Mouse (Mus musculus) adrenal gland, postnatal 14 days (tissue): Measurements from ENCODE around the gene Gpr108. TPM values are rescaled to one million over a fixed set of nuclear protein-coding genes. Genes with fewer than 3 reads are reported as not detected.

ENCODE experiments used
- DNase-seq: peaks from one replicate; pipeline ENCODE4 v3.0.0; 2021; ENCODE audit warnings: mixed read lengths
- microRNA-seq, 2 experiments: library from miRNA; unstranded; fragments of <30 nt; microRNA quantifications; one replicate each; pipeline ENCODE4 v1.2.0; 2021
- total RNA-seq: library from RNA; stranded (reverse); gene quantifications from 2 replicates; pipeline ENCODE4 v1.2.3, GENCODE M21; 2021

Gpr108 gene
- total RNA-seq, 1 experiment from 2014 or later, result 54.2 TPM

DNA sequence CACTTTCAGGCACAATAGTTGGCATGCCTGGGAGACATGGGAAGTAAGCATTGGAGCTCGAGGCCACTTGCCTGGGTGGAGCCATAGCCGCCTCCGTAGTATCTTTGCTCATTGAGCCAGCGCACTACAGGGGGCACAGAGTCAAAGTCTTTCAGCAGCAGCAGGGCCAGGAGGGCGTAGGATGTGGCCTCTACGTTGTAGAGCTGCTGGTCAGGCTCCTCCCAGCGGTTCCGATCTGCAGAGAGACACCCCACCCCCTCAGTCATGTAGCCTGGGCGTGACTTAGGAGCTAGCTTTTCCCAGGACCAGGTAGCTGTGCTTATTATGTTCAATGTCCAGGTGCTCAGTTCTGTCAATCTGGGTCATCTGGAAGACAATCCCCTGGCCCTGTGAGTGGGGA, 36.7 kb downstream of the Gpr108 start:
- no peak for DNase-seq

DNA sequence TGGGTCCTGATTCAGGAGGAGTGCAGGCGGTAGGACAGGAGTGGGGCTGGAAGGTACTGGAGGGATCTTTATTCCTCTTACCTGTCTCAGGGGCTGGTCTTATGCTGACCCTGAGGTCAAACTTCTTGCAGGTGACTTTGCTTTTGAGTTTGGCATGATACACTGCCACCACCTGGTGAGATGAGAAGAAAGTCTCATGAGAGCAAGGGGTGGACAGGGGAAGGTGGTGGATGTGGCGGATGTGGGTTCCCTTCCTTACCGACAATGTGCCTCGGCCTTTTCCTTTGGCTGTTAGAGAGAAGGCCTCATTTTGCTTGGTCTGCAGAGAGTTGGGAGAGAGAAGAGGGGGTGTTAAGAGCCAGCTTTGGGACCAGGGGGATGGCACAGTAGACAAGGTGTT, 38.9 kb downstream of the Gpr108 start:
- DNase-seq, result no peak

DNA sequence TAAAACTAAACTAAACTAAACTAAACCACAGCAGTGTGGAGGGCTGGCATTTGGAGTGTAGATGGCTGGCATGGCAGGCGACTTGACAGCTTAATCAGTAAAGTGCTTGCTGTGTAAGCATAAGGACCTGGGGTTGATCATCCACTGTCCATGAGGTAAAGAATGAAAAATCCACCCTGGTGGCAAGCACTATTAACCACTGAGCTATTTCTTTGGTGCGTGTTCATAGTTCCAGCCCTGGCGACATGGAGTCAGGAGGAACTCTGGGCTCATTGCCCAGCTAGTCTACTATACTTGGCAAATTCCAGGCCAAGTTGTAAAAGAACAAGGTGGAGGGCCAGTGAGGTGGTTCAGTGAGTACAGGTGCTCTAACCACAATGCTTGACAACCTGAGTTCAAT, 40.3 kb downstream of the Gpr108 start:
- DNase-seq, result no peak

DNA sequence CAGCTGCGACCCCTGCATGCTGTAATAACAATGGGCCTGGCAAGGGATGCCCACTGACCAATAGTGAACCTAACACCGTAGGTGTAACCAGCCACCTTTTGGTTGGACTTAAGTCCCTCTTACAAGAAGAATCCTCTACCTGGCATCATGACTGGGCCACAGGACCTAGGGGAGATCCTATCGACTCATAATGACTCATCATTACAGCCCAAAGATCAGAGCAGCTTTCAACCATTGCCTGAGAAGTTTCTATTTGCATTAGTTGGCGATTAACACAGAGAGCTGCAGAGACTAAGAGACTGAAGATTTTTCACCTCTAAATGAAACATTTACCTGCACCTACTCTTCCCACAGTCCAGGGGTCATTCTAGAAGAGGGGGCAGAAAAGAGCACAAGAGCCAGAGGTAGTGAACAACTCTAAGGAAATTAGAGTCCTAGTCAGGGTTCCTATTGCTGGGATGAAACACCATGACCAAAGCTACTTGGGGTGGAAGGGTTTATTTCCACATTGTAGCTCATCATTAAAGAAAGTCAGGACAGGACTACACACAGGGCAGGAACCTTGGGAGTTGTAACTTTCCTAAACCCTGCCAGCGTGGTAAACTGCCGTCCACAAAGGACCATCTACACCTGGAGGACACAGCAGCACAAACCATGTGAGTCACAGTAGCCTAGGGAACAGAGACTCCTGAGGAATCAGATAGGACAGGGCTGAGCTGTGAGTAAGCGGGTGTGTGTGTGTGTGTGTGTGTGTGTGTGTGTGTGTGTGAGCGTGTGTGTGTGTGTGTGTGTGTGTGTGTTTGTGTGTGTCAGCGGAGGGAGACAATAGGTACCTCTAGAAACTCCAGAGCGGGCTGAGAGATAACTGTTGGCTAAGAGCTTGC, 46.2 kb downstream of the Gpr108 start:
- no peak for DNase-seq

DNA sequence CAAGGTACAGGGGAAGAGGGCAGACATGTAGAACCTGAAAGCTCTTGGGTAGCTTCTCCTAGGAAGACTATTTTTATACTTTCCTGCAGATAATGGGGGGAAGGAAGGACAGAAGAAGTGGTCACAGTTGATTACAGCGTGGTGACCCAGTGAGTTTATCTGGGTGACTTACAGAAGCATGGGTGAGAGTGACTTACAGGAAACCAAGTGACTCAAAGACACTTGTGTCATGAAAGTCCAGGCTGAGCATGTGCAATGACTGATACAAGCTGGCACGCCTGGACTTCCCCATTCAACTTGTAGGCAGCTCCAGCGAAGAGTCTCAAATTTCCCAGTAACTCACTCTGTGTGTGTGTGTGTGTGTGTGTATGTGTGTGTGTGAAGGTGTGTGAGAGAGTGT, 50.0 kb downstream of the Gpr108 start:
- no peak for DNase-seq

DNA sequence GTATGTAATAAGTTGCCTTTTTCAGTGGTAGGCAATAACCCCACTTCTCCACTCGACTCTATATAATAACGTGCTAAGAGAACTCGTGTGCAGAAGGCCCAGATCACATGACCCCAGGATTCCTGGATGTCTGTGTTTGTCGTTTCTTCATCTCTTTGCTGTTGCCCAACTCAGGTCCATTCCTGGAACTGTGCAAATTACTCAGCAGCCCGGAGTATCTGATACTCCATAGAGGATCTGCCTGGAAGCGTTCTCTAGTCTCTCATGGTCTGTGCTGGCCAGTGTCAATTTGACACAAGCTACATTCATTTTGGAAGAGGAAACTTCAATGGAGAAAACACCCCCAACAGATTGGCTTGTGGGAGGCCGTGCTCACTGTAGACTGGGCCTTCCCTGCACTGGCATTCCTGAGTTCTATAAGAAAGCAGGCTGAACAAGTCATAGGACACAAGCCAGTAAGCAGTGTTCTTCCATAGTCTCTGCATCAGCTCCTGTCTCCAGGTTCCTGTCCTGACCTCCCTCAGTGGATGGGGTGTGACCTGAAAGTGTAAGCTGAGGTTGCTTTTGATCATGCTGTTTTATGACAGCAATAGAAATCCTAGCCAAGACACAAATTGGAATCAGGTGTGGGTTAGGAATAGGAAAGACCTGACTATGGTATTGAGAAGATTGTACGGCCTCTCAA, 52.8 kb downstream of the Gpr108 start:
- no peak for DNase-seq

DNA sequence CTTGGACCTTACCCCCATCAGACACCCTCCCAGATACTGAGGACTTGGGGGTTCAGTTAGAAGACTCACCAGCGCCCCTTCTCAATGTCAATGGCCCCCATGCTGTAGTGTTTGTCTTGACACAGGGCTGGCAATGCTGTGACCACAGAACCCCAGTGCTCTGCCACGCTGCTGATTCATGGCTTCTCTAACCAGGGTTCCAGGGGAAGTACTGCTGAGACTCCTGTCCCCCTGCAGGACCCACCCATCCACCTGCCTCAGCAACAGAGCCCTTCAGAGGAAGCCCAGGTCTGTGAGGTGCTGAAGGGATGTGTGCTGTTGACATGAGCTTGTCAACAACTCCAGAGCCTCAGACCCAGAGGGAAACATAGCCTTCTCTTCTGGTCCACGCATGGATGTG, 53.5 kb downstream of the Gpr108 start:
- no peak for DNase-seq

DNA sequence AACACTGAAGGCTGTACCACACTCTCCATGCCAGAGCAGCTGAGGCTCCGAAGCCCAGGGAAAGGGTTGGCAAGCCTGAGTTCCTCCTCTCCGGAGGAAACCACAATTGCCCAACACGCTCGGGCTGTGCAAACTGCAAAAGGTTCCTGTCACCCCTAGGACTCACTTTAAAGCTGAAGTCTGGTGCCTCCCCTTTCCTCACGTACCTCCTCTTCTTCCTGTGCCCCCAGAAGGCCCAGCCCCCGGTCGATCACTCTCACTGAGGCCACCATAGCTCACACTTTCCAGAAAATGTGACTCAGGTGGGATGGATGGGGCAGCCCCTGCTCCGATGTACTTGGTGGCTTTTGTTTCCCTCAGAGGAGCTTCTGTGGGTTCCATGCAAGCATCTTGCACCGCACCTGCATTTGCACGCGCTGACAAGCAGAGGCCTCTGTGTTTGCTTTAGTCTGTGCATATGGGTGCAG, 54.2 kb downstream of the Gpr108 start, which contains the start of gene Tnfsf14:
Gene Tnfsf14, minus strand, starts transcription at position 137 of the 467 bp plus-strand sequence.
- DNase-seq, result no peak

DNA sequence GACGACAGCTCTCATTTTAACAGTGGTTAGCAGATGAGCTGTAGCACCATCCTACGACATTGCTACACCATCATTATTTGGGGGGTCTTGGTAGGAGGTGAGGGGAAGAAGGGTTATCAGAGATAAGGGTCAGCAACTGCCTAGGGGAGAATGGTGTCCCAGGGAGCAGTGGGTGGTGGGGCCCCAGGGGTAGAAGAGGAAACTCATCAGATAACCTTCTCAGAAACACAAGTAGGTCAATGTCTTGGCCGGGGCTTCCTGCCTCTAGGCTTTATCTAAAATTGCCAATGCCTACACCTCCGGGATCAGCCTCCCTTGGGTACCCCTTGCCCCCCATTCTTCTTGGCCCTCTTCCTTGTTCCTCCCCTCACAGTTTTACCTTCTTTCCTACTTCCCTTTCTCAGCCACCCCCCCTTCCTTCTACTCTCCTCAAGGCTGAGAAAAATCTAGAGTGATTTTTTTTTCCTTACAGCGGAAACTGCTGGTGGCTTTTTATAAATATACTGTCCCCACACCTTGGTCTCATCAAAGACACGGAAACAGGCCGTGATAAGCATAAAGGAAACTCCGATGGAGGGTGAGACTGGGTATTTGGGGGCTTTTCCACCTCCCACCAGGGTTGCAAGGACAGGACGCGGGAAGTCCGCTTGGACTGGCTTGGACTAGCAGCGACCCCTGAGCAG, 59.6 kb downstream of the Gpr108 start:
- no peak for DNase-seq

DNA sequence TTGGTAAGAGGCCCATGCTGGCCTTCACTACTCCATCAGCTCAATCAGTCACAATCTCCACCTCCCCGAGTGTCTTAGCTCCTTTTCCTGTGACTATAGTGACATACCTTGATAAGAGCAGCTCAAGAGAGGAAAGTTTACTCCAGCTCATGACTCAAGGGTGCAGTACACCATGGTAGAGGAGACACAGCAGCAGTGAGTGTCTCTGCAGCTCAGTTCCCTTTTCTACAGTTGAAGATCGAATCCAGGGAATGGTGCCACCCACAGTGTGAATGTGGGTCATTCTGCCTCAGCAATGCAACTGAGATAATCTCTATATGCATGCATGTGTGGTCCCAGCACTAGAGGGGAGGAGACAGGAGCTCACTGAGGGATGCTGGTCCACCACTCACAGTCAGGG, 62.6 kb downstream of the Gpr108 start:
- no peak for DNase-seq

Small RNA genes lying within 50 kb of the gene (microRNA-seq; reads per million reads assigned to microRNA genes)
- 0 reads per million in 2 experiments for gene Mir6978

Other genes starting within 250 kb of the Gpr108 start
- gene Pspn, start 248.4 kb downstream of the Gpr108 start, total RNA-seq, result 1.1 TPM in 1 of 2 replicates, not detected in the other
- 53.7 and 63.7 TPM in 2 replicates for gene Gtf2f1, start 237.2 kb downstream of the Gpr108 start, total RNA-seq
- gene Gm17949, start 237.0 kb downstream of the Gpr108 start, total RNA-seq, result not detected in 2 replicates
- gene Khsrp, start 216.9 kb downstream of the Gpr108 start, total RNA-seq, result 90.2 and 99.9 TPM in 2 replicates
- not detected in 2 replicates for gene Slc25a41, start 206.8 kb downstream of the Gpr108 start, total RNA-seq
- gene Crb3, start 189.3 kb downstream of the Gpr108 start, total RNA-seq, result 0.38 and 1.4 TPM in 2 replicates
- 91.4 and 116 TPM in 2 replicates for gene Slc25a23, start 188.6 kb downstream of the Gpr108 start, total RNA-seq
- gene Dennd1c, start 169.9 kb downstream of the Gpr108 start, total RNA-seq, result 1.7 and 9.7 TPM in 2 replicates
- gene Tubb4a, start 160.7 kb downstream of the Gpr108 start, total RNA-seq, result 6.4 and 12.3 TPM in 2 replicates
- gene Tnfsf9, start 143.1 kb downstream of the Gpr108 start, total RNA-seq, result 0.44 and 0.68 TPM in 2 replicates
- not detected in 2 replicates for gene Cd70, start 98.7 kb downstream of the Gpr108 start, total RNA-seq
- 0.19 and 0.53 TPM in 2 replicates for gene Tnfsf14, start 54.3 kb downstream of the Gpr108 start, total RNA-seq
- 181 and 603 TPM in 2 replicates for gene C3, start 20.3 kb downstream of the Gpr108 start, total RNA-seq
- 38.5 and 45.1 TPM in 2 replicates for gene Trip10, start 1.0 kb upstream of the Gpr108 start, total RNA-seq
- gene Vav1, start 30.7 kb upstream of the Gpr108 start, total RNA-seq, result 2.8 and 9.7 TPM in 2 replicates
- gene Adgre1, start 110.2 kb upstream of the Gpr108 start, total RNA-seq, result 4.8 and 5.9 TPM in 2 replicates